Mouse (Mus musculus) spleen, adult 2 months (tissue): ENCODE data around the gene Gtf2a1l. TPM values are rescaled to one million over a fixed set of nuclear protein-coding genes. Genes with fewer than 3 reads are reported as not detected.

Experiments used
- DNase-seq, 2 experiments: peaks; one replicate each; pipeline versions ENCODE4 v3.0.0 to v3.0.0-alpha.2; 2012 to 2021; ENCODE audit warnings: low spot score in 2 of 2, low read depth in 1 of 2
- H3K27ac ChIP-seq: fragments of 200-500 bp; 2 replicates; pipeline ENCODE4 v1.5.1; 2012; ENCODE audit warnings: low read length, inconsistent platforms; ENCODE audit not compliant: insufficient read depth
- H3K27me3 ChIP-seq: fragments of 200-500 bp; 2 replicates; pipeline ENCODE4 v1.6.1; 2012; ENCODE audit warnings: mild to moderate bottlenecking, moderate library complexity, low read length, inconsistent platforms; ENCODE audit not compliant: control insufficient read depth, insufficient read depth
- H3K36me3 ChIP-seq: fragments of 200-500 bp; 2 replicates; pipeline ENCODE4 v1.6.1; 2012; ENCODE audit warnings: mild to moderate bottlenecking, low read length, inconsistent platforms; ENCODE audit not compliant: control insufficient read depth, insufficient read depth
- H3K4me1 ChIP-seq: fragments of 200-500 bp; 2 replicates; pipeline ENCODE4 v1.6.1; 2011; ENCODE audit warnings: inconsistent platforms; ENCODE audit not compliant: control insufficient read depth, insufficient read depth, insufficient read length
- H3K4me3 ChIP-seq: fragments of 200-500 bp; 2 replicates; pipeline ENCODE4 v1.5.1; 2011; ENCODE audit warnings: mild to moderate bottlenecking, inconsistent platforms; ENCODE audit not compliant: insufficient read depth, insufficient read length; ENCODE audit errors: extremely low read depth
- CTCF ChIP-seq: fragments of 200-500 bp; IDR thresholded peaks from 2 replicates; pipeline ENCODE4 v1.5.1; 2011; ENCODE audit warnings: mild to moderate bottlenecking, inconsistent platforms; ENCODE audit not compliant: insufficient read depth, insufficient read length, insufficient replicate concordance; ENCODE audit errors: extremely low read depth
- POLR2A ChIP-seq: fragments of 200-500 bp; IDR thresholded peaks from 2 replicates; pipeline ENCODE4 v1.6.1; 2011; ENCODE audit warnings: low read depth, low read length, inconsistent platforms
- WGBS: fragments of 180-500 bp; shearing (Covaris S2); methylation state at CpG from one replicate; pipeline ENCODE4 v1.1.7; 2018; 5-methylcytosine and 5-hydroxymethylcytosine counted together
- polyA plus RNA-seq: library from polyadenylated mRNA; depleted of rRNA; stranded (reverse); fragments of >200 nt; gene quantifications from 2 replicates; pipeline ENCODE4 v1.2.3, GENCODE M21; 2012

The Gtf2a1l gene
- polyA plus RNA-seq, 1 experiment, result not detected

DNA sequence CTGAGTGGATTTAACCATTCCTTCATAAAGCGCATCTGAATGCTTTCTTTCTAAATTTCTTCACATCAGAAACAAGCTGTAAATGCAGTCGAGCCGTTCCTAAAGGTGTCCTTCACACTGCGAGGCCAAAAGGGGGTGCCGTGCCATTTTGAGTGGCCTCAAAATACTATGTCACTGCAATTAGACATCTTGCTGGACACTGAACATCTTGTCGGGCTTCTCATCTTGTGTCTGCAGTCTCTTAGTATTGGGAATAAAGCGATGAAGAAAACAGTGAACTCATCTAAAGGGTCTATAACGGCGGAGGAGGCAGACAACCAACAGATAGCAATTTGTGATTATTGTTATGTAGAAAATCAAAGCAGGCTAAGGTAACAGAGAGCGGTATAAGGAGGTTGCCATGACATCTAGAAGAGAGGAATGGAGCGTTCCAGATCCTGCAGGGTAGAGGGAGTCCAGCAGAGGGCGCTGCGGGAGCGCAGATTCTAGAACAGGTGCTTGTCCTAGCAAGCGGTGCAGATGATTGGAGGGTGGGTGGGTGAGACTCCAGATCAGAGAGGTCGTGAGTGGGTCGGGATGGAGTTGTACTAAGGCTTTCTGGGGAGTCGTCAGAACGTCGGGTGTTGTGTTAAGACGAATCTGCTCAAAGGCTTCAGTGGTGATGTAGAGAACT lies 15.6 kb upstream of the Gtf2a1l start:
- no peaks in the 10 kb centered on the region for H3K27me3 ChIP-seq
- TF ChIP-seq POLR2A, result no peak
- TF ChIP-seq CTCF, result peak; percentile 89; the same call in 1 of the 2 replicates
- H3K27ac ChIP-seq, result no peak overlapping the region
- no peak overlapping the region for H3K4me3 ChIP-seq
- H3K4me1 ChIP-seq, result no peaks in the 10 kb centered on the region
- 23% methylated on average over 21 of the region's 21 CpGs for WGBS
- peak; percentile 26 to 66 for DNase-seq
- no peaks in the 10 kb centered on the region for H3K36me3 ChIP-seq

DNA sequence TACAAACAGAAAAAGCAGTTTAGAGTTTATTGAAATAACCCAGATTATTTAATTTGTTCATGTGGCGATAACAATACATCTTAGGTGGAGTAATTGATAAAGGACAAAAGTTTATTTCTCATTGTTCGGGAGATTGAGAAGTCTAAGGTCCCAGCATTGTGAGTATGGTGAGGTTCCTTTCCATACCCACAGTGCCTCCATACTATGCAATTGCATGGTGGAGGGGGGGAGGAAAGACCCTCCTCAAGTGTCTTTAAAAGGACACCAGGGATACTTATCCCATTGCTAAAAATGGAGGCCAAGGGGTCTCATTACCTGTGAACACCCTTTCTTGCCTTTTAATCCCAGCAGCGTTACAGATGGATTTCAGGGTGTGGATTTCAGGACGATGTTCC lies 15.1 kb upstream of the Gtf2a1l start:
- DNase-seq, result no peak
- H3K4me1 ChIP-seq, result no peaks in the 10 kb centered on the region
- no peak for TF ChIP-seq CTCF
- TF ChIP-seq POLR2A, result no peak
- no peak overlapping the region for H3K4me3 ChIP-seq
- no peaks in the 10 kb centered on the region for H3K36me3 ChIP-seq
- WGBS, result 84% methylated on average over 4 of the region's 4 CpGs
- H3K27me3 ChIP-seq, result no peaks in the 10 kb centered on the region
- no peak overlapping the region for H3K27ac ChIP-seq

DNA sequence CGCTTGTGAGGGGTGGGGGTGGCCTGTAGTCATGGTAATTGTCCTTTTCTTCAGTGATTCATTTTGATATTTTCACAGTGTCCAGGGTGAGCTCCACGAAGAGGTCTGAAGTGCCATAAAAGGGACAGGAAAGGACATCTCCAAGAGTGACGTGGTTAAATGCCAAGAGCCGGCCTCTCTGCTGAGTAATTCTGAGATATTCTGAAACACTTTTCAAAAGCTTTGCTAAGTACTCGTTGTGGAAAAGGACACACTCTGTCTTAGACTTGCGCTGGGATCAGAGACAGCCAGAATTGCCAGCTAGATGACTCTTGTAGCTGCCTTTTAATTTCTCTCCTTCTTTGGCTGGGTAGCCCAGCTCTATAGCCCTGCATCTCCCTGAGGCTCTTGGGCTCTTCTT lies 9.9 kb upstream of the Gtf2a1l start:
- TF ChIP-seq POLR2A (no peak), CTCF (no peak)
- DNase-seq, result no peak
- Histone ChIP-seq H3K4me1 (no peaks in the 10 kb centered on the region), H3K36me3 (no peaks in the 10 kb centered on the region), H3K4me3 (no peak overlapping the region), H3K27me3 (no peaks in the 10 kb centered on the region), H3K27ac (no peak overlapping the region)
- 72% methylated on average over 6 of the region's 6 CpGs for WGBS

DNA sequence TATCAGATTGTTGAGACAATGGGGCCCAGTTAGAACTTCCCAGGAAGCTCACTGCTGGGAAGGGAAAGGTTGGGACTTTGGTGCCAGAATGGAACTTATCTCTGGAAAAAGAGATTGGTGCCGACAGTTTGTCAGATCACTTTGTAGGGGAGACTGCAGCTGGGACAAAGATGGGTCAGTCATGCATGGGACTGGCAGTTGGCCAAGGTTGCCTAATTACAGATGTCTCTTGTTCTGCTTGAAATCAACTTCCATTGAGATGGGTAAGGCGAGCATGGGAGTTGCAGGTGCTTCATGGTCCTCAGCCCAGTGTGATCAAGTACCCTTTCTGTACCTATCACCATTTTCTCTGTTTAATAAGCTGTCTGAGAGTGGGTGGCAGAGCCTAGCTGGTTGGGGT lies 2.4 kb upstream of the Gtf2a1l start:
- DNase-seq, result no peak
- Histone ChIP-seq H3K4me1 (peaks cover 4% of the 10 kb centered on the region), H3K27ac (no peak overlapping the region), H3K4me3 (no peak overlapping the region), H3K36me3 (no peaks in the 10 kb centered on the region), H3K27me3 (no peaks in the 10 kb centered on the region)
- 43% methylated on average over 2 of the region's 2 CpGs for WGBS
- no peak for TF ChIP-seq POLR2A
- no peak for TF ChIP-seq CTCF

DNA sequence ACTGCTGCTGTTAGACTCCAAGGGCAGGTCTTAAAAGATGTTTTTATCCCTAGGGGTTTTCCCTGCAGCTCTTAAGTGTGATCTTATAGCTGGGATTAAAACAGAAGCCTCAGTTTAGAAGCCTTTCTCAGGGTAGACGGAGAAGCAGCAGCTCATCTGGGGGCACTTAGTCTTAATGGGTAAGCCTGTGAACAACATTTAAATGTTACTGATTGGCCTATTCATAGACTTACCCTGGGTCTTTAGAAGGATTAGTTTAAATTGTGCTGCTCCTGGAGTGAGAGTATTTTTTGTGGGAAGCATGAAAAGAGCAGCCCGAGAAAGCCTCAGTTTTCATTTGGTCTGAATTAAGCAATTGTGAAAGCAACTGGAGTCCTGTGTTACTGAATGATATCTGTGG lies 1.5 kb downstream of the Gtf2a1l start:
- Histone ChIP-seq H3K4me1 (peaks cover 4% of the 10 kb centered on the region), H3K27ac (no peak overlapping the region), H3K4me3 (no peak overlapping the region), H3K27me3 (no peaks in the 10 kb centered on the region), H3K36me3 (no peaks in the 10 kb centered on the region)
- WGBS, result 85% methylated on average over 2 of the region's 2 CpGs
- no peak for TF ChIP-seq CTCF
- TF ChIP-seq POLR2A, result no peak
- DNase-seq, result no peak

DNA sequence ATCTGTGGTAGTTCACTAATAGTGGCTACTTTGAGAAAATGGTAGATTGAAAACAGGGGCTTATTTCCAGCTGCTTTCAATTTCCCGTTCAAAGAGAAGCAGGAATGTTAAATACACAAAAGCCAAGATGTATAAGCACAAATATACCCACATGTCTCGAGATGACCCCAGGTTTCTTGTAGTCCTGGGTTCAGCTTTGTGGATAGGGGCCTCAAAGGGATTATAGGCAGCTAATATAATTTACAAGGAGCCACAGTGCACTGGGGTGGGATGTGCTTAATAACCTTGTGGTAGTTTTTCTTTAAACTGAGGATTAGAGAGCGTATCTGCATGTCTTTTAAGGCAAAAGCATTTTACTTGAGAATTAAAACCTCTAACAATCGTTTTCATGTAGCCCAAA lies 2.3 kb downstream of the Gtf2a1l start:
- TF ChIP-seq POLR2A, result no peak
- no peak for TF ChIP-seq CTCF
- peaks cover 4% of the 10 kb centered on the region for H3K4me1 ChIP-seq
- no peak for DNase-seq

DNA sequence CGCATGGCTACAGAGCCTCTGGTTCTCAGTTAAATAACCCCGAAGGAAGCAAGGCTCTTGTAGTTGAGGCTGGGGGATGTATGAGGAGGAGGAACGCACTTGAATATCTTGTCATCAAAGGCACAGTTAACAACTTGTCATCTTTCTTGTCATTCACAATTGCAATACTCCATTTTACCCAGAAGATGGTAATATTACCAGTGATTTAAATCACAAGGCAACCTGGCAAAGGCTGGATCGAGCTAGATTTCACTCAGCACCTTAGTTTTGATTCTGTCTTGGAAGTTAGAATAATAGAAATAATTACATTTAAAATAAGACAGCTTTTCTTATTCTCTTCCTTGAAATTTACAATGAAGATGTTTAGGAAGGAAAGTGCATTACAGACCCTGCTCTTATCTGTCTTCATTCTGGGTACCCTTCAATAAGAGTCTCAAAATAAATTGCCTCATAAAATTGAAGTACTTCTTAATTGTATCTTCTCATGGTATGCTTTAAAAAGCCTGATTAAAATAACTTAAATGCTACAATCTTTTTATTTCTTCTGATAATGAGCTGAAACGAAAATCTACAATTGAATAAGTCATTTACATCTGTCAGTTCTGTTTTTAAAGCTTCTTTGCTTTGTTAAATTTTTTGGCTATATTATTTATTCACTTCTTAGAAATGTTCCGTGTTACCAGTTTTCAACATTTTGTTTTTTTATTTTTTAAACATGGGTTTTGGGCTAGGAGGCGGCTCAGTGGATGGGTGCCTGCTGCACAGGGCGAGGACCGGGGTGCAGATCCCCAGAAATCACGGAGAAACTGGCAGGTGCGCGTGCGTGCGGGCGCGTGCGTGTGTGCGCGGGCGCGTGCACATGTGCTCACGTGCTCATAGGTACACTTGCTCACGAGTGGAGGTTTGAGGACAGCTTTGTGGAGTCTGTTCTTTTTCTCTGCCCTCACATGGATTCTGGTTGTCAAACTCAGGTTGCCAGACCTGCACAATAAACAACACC lies 7.2 kb downstream of the Gtf2a1l start:
- no peaks in the 10 kb centered on the region for H3K27me3 ChIP-seq
- H3K36me3 ChIP-seq, result no peaks in the 10 kb centered on the region
- TF ChIP-seq CTCF (no peak), POLR2A (no peak)
- no peak overlapping the region for H3K27ac ChIP-seq
- DNase-seq, result no peak
- H3K4me3 ChIP-seq, result no peak overlapping the region
- WGBS, result 91% methylated on average over 23 of the region's 23 CpGs
- H3K4me1 ChIP-seq, result no peaks in the 10 kb centered on the region

More for the DNA sequence above, 2.3 kb downstream of the Gtf2a1l start:
- Histone ChIP-seq H3K4me3 (no peak overlapping the region), H3K27ac (no peak overlapping the region), H3K36me3 (no peaks in the 10 kb centered on the region), H3K27me3 (no peaks in the 10 kb centered on the region)
- 80% methylated on average over 4 of the region's 4 CpGs for WGBS
